Mouse (Mus musculus) cerebellum, adult 2 months (tissue): ENCODE data around the gene Pld3.

Experiments
- CTCF ChIP-seq: fragments of 200-500 bp; IDR thresholded peaks from 2 replicates; pipeline ENCODE4 v1.5.1; 2011; ENCODE audit warnings: low read depth, mild to moderate bottlenecking, control low read depth, low read length, moderate library complexity, borderline replicate concordance; ENCODE audit not compliant: insufficient read depth
- POLR2A ChIP-seq: fragments of 200-500 bp; IDR thresholded peaks from 2 replicates; pipeline ENCODE4 v1.6.1; 2011; ENCODE audit warnings: low read length, control low read depth, borderline replicate concordance; ENCODE audit not compliant: insufficient read depth

DNA sequence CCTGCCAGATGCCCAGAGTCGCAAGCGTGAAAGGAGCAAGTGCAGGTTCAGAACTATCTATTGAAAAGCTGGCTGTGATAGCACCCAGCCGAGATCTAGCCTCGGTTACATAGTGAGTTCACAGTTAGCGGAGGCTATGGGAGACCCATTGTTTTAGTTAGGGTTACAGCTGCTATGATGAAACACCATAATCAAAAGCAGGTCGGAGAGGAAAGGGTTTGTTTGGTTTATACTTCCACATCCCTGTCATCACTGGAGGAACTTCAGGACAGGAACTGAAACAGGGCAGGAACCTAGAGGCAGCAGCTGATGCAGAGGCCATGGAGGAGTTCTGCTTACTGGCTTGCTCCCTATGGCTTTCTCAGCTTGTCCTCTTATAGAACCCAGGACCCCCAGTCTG, 24.6 kb upstream of the Pld3 start:
- TF ChIP-seq POLR2A (no peak), CTCF (no peak)
